Mouse (Mus musculus): ENCODE measurements at regions not wholly inside any gene's neighbourhood (a gene's known extent, or its start where the extent isn't known, plus 50 kb on each side); places are given as distances from the start of the nearest gene placed in this dataset.

- Histone ChIP-seq H3K27me3 (replicated peaks; ENCODE audit: control insufficient read depth, insufficient read depth, low read length) (no peaks in the 10 kb centered on the region), H3K4me2 (ENCODE audit: low read length) (no peak overlapping the region), H3K4me1 (replicated peaks; ENCODE audit: control insufficient read depth, insufficient read depth, low read length) (peaks cover 10% of the 10 kb centered on the region), H3K4me3 (ENCODE audit: low read depth, low read length) (no peak overlapping the region), H3K9ac (ENCODE audit: low read length) (no peak overlapping the region), H3K36me3 (ENCODE audit: control insufficient read depth, insufficient read depth, low read length) (no peaks in the 10 kb centered on the region), H3K27ac (ENCODE audit: low read depth) (no peak overlapping the region), H3K9me3 (ENCODE audit: control insufficient read depth, low read length) (no peaks in the 10 kb centered on the region)
- DNase-seq (ENCODE audit: low spot score) = no peak
- WGBS = 76% methylated on average over 2 of the region's 2 CpGs
- no peak for ATAC-seq (replicated peaks; ENCODE audit: low FRiP score, low TSS enrichment, low read depth)
These were observed 81.3 kb downstream of the Hsd17b3 start for GRCm38 (mm10) chr13:64007688-64008087.

- H3K9ac ChIP-seq (ENCODE audit: low read length) = 0 out of 2 replicates have a peak overlapping the region, but pooled peaks have one; percentile 6
- WGBS = 9% methylated on average over 6 of the region's 6 CpGs
These were observed 86.0 kb downstream of the Hsd17b3 start for GRCm38 (mm10) chr13:64002945-64003459.

GRCm38 (mm10) chr13:64000303-64000702 lies 88.7 kb downstream of the Hsd17b3 start:
- H3K4me3 ChIP-seq (ENCODE audit: low read depth, low read length) = no peak overlapping the region
- H3K9me3 ChIP-seq (ENCODE audit: control insufficient read depth, low read length) = no peaks in the 10 kb centered on the region
- no peaks in the 10 kb centered on the region for H3K27me3 ChIP-seq (replicated peaks; ENCODE audit: control insufficient read depth, insufficient read depth, low read length)
- H3K4me1 ChIP-seq (replicated peaks; ENCODE audit: control insufficient read depth, insufficient read depth, low read length) = peaks cover 17% of the 10 kb centered on the region
- H3K36me3 ChIP-seq (ENCODE audit: control insufficient read depth, insufficient read depth, low read length) = no peaks in the 10 kb centered on the region
- DNase-seq (ENCODE audit: low spot score) (no peak), ATAC-seq (replicated peaks; ENCODE audit: low FRiP score, low TSS enrichment, low read depth) (no peak)
- H3K4me2 ChIP-seq (ENCODE audit: low read length) = no peak overlapping the region
- 56% methylated on average over 6 of the region's 6 CpGs for WGBS
- no peak overlapping the region for H3K9ac ChIP-seq (ENCODE audit: low read length)
- no peak overlapping the region for H3K27ac ChIP-seq (ENCODE audit: low read depth)

More at GRCm38 (mm10) chr13:64002945-64003459, 86.0 kb downstream of the Hsd17b3 start:
- ATAC-seq (replicated peaks; ENCODE audit: low FRiP score, low TSS enrichment, low read depth) (peak; percentile 78), DNase-seq (ENCODE audit: low spot score) (peak; percentile 63)
- no peaks in the 10 kb centered on the region for H3K9me3 ChIP-seq (ENCODE audit: control insufficient read depth, low read length)
- H3K4me1 ChIP-seq (replicated peaks; ENCODE audit: control insufficient read depth, insufficient read depth, low read length) = peaks cover 17% of the 10 kb centered on the region
- H3K4me2 ChIP-seq (ENCODE audit: low read length) = no peak overlapping the region
- H3K27me3 ChIP-seq (replicated peaks; ENCODE audit: control insufficient read depth, insufficient read depth, low read length) = no peaks in the 10 kb centered on the region
- H3K36me3 ChIP-seq (ENCODE audit: control insufficient read depth, insufficient read depth, low read length) = no peaks in the 10 kb centered on the region
- no peak overlapping the region for H3K4me3 ChIP-seq (ENCODE audit: low read depth, low read length)
- H3K27ac ChIP-seq (ENCODE audit: low read depth) = peak overlapping the region; percentile 90

GRCm38 (mm10) chr13:63998647-63999046 lies 90.4 kb downstream of the Hsd17b3 start:
- ATAC-seq (replicated peaks; ENCODE audit: low FRiP score, low TSS enrichment, low read depth) (no peak), DNase-seq (ENCODE audit: low spot score) (no peak)
- H3K36me3 ChIP-seq (ENCODE audit: control insufficient read depth, insufficient read depth, low read length) = no peaks in the 10 kb centered on the region
- H3K4me1 ChIP-seq (replicated peaks; ENCODE audit: control insufficient read depth, insufficient read depth, low read length) = peaks cover 15% of the 10 kb centered on the region
- H3K4me2 ChIP-seq (ENCODE audit: low read length) = no peak overlapping the region
- no peak overlapping the region for H3K4me3 ChIP-seq (ENCODE audit: low read depth, low read length)
- WGBS = 64% methylated on average over 10 of the region's 10 CpGs
- H3K9ac ChIP-seq (ENCODE audit: low read length) = no peak overlapping the region
- no peak overlapping the region for H3K27ac ChIP-seq (ENCODE audit: low read depth)
- no peaks in the 10 kb centered on the region for H3K9me3 ChIP-seq (ENCODE audit: control insufficient read depth, low read length)
- no peaks in the 10 kb centered on the region for H3K27me3 ChIP-seq (replicated peaks; ENCODE audit: control insufficient read depth, insufficient read depth, low read length)

- Histone ChIP-seq H3K9me3 (ENCODE audit: control insufficient read depth, low read length) (no peaks in the 10 kb centered on the region), H3K4me1 (replicated peaks; ENCODE audit: control insufficient read depth, insufficient read depth, low read length) (peaks cover 9% of the 10 kb centered on the region; the same call in 1 of the 2 replicates), H3K27me3 (replicated peaks; ENCODE audit: control insufficient read depth, insufficient read depth, low read length) (no peaks in the 10 kb centered on the region), H3K4me2 (ENCODE audit: low read length) (no peak overlapping the region), H3K36me3 (ENCODE audit: control insufficient read depth, insufficient read depth, low read length) (no peaks in the 10 kb centered on the region), H3K4me3 (ENCODE audit: low read depth, low read length) (no peak overlapping the region), H3K27ac (ENCODE audit: low read depth) (peak overlapping the region; percentile 86), H3K9ac (ENCODE audit: low read length) (no peak overlapping the region)
- ATAC-seq (replicated peaks; ENCODE audit: low FRiP score, low TSS enrichment, low read depth) (peak; percentile 67), DNase-seq (ENCODE audit: low spot score) (no peak)
- 49% methylated on average over 12 of the region's 12 CpGs for WGBS
These were observed 95.1 kb downstream of the Hsd17b3 start for GRCm38 (mm10) chr13:63993857-63994477.

GRCm38 (mm10) chr13:63992989-63993388 lies 96.0 kb downstream of the Hsd17b3 start:
- 54% methylated on average over 1 of the region's 1 CpGs for WGBS
- no peak overlapping the region for H3K4me3 ChIP-seq (ENCODE audit: low read depth, low read length)
- H3K27me3 ChIP-seq (replicated peaks; ENCODE audit: control insufficient read depth, insufficient read depth, low read length) = no peaks in the 10 kb centered on the region
- peak overlapping the region; percentile 86 for H3K27ac ChIP-seq (ENCODE audit: low read depth)
- no peak overlapping the region for H3K9ac ChIP-seq (ENCODE audit: low read length)
- H3K9me3 ChIP-seq (ENCODE audit: control insufficient read depth, low read length) = no peaks in the 10 kb centered on the region
- DNase-seq (ENCODE audit: low spot score) (no peak), ATAC-seq (replicated peaks; ENCODE audit: low FRiP score, low TSS enrichment, low read depth) (no peak)
- H3K4me2 ChIP-seq (ENCODE audit: low read length) = no peak overlapping the region
- H3K36me3 ChIP-seq (ENCODE audit: control insufficient read depth, insufficient read depth, low read length) = no peaks in the 10 kb centered on the region
- H3K4me1 ChIP-seq (replicated peaks; ENCODE audit: control insufficient read depth, insufficient read depth, low read length) = peaks cover 12% of the 10 kb centered on the region

GRCm38 (mm10) chr13:63990480-63990958 lies 98.5 kb downstream of the Hsd17b3 start:
- Histone ChIP-seq H3K4me1 (replicated peaks; ENCODE audit: control insufficient read depth, insufficient read depth, low read length) (peaks cover 32% of the 10 kb centered on the region), H3K27ac (ENCODE audit: low read depth) (peak overlapping the region; percentile 90), H3K9ac (ENCODE audit: low read length) (no peak overlapping the region), H3K36me3 (ENCODE audit: control insufficient read depth, insufficient read depth, low read length) (no peaks in the 10 kb centered on the region), H3K9me3 (ENCODE audit: control insufficient read depth, low read length) (no peaks in the 10 kb centered on the region), H3K27me3 (replicated peaks; ENCODE audit: control insufficient read depth, insufficient read depth, low read length) (no peaks in the 10 kb centered on the region), H3K4me3 (ENCODE audit: low read depth, low read length) (no peak overlapping the region), H3K4me2 (ENCODE audit: low read length) (peak overlapping the region; percentile 31; the same call in 1 of the 2 replicates)
- ATAC-seq (replicated peaks; ENCODE audit: low FRiP score, low TSS enrichment, low read depth) (no peak), DNase-seq (ENCODE audit: low spot score) (peak; percentile 63)
- WGBS = 13% methylated on average over 8 of the region's 8 CpGs

- DNase-seq (ENCODE audit: low spot score) = no peak
- Histone ChIP-seq H3K36me3 (ENCODE audit: control insufficient read depth, insufficient read depth, low read length) (no peaks in the 10 kb centered on the region), H3K9ac (ENCODE audit: low read length) (no peak overlapping the region), H3K9me3 (ENCODE audit: control insufficient read depth, low read length) (no peaks in the 10 kb centered on the region), H3K4me2 (ENCODE audit: low read length) (no peak overlapping the region), H3K27me3 (replicated peaks; ENCODE audit: control insufficient read depth, insufficient read depth, low read length) (no peaks in the 10 kb centered on the region), H3K4me3 (ENCODE audit: low read depth, low read length) (no peak overlapping the region), H3K27ac (ENCODE audit: low read depth) (peak overlapping the region; percentile 90; the same call in 1 of the 2 replicates), H3K4me1 (replicated peaks; ENCODE audit: control insufficient read depth, insufficient read depth, low read length) (peaks cover 38% of the 10 kb centered on the region)
- ATAC-seq (replicated peaks; ENCODE audit: low FRiP score, low TSS enrichment, low read depth) = 0 out of 2 replicates have a peak, but pooled peaks have one; percentile 13
- 50% methylated on average over 2 of the region's 2 CpGs for WGBS
These were observed 99.3 kb downstream of the Hsd17b3 start for GRCm38 (mm10) chr13:63989769-63990168.

GRCm38 (mm10) chr13:63988263-63988662 lies 100.8 kb downstream of the Hsd17b3 start:
- Histone ChIP-seq H3K9me3 (ENCODE audit: control insufficient read depth, low read length) (no peaks in the 10 kb centered on the region), H3K27ac (ENCODE audit: low read depth) (peak overlapping the region; percentile 90), H3K27me3 (replicated peaks; ENCODE audit: control insufficient read depth, insufficient read depth, low read length) (no peaks in the 10 kb centered on the region), H3K9ac (ENCODE audit: low read length) (no peak overlapping the region), H3K4me3 (ENCODE audit: low read depth, low read length) (no peak overlapping the region), H3K4me2 (ENCODE audit: low read length) (no peak overlapping the region), H3K4me1 (replicated peaks; ENCODE audit: control insufficient read depth, insufficient read depth, low read length) (peaks cover 39% of the 10 kb centered on the region), H3K36me3 (ENCODE audit: control insufficient read depth, insufficient read depth, low read length) (no peaks in the 10 kb centered on the region)
- 54% methylated on average over 4 of the region's 4 CpGs for WGBS
- ATAC-seq (replicated peaks; ENCODE audit: low FRiP score, low TSS enrichment, low read depth) (no peak), DNase-seq (ENCODE audit: low spot score) (no peak)

Data from intestine, embryonic 14.5 days (tissue).